Mouse (Mus musculus): Measurements from ENCODE around the gene Cep55.

Cep55 gene

GRCm38 (mm10) chr19:38075051-38075450, 20.2 kb downstream of the Cep55 start:
- Histone ChIP-seq H3K36me3 (ENCODE audit: insufficient read depth, low read length) (peaks cover 57% of the 10 kb centered on the region), H3K4me1 (replicated peaks; ENCODE audit: low read depth, low read length) (peaks cover 60% of the 10 kb centered on the region), H3K4me3 (replicated peaks; ENCODE audit: low read length) (no peak overlapping the region), H3K9me3 (ENCODE audit: low read length) (no peaks in the 10 kb centered on the region), H3K27me3 (ENCODE audit: insufficient read depth, low read length) (no peaks in the 10 kb centered on the region)
- TF ChIP-seq POU5F1 (IDR thresholded peaks at IDR 0.05; ENCODE audit: borderline replicate concordance, low read length) = no peak

DNA sequence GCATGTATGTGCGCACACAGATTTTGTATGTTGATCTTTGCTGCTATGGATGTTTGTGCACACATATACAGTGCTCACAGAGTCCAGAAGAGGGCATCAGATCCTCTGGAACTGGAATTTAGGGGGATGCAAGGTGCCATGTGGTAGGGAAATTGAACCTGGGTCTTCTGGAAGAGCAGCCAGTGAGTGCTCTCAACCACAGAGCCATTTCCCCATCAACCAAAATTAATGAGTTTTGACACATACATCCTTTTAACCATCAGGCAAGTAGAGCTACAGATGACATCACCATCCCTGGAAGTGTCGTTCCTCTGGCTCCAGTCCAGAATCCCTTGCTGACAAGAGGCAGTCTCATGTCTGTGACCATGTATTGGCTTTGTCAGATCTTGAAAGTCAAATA, 21.4 kb downstream of the Cep55 start:
- no peaks in the 10 kb centered on the region for H3K27me3 ChIP-seq (ENCODE audit: insufficient read depth, low read length)
- no peak overlapping the region for H3K4me3 ChIP-seq (replicated peaks; ENCODE audit: low read length)
- H3K9me3 ChIP-seq (ENCODE audit: low read length) = no peaks in the 10 kb centered on the region
- TF ChIP-seq CTCF (conservative IDR thresholded peaks at IDR 0.05; ENCODE audit: low read length) (peak; percentile 28; the same call in 1 of the 2 replicates), POU5F1 (IDR thresholded peaks at IDR 0.05; ENCODE audit: borderline replicate concordance, low read length) (no peak)
- peaks cover 45% of the 10 kb centered on the region for H3K36me3 ChIP-seq (ENCODE audit: insufficient read depth, low read length)
- peaks cover 55% of the 10 kb centered on the region for H3K4me1 ChIP-seq (replicated peaks; ENCODE audit: low read depth, low read length)

GRCm38 (mm10) chr19:38077851-38078540, 23.2 kb downstream of the Cep55 start:
- peaks cover 27% of the 10 kb centered on the region for H3K36me3 ChIP-seq (ENCODE audit: insufficient read depth, low read length)

GRCm38 (mm10) chr19:38081361-38081760, 26.6 kb downstream of the Cep55 start:
- no peaks in the 10 kb centered on the region for H3K36me3 ChIP-seq (ENCODE audit: insufficient read depth, low read length)
- TF ChIP-seq POU5F1 (IDR thresholded peaks at IDR 0.05; ENCODE audit: borderline replicate concordance, low read length) (no peak), NANOG (IDR thresholded peaks at IDR 0.05; ENCODE audit: borderline replicate concordance, low read length) (no peak), CTCF (conservative IDR thresholded peaks at IDR 0.05; ENCODE audit: low read length) (no peak)
- peaks cover 58% of the 10 kb centered on the region for H3K4me1 ChIP-seq (replicated peaks; ENCODE audit: low read depth, low read length)
- H3K4me3 ChIP-seq (replicated peaks; ENCODE audit: low read length) = no peak overlapping the region
- peaks cover 5% of the 10 kb centered on the region; the same call in 1 of the 2 replicates for H3K27me3 ChIP-seq (ENCODE audit: insufficient read depth, low read length)
- H3K9me3 ChIP-seq (ENCODE audit: low read length) = no peaks in the 10 kb centered on the region

More at GRCm38 (mm10) chr19:38077851-38078540, 23.2 kb downstream of the Cep55 start:
- H3K9me3 ChIP-seq (ENCODE audit: low read length) = no peaks in the 10 kb centered on the region
- no peak for TF ChIP-seq CTCF (conservative IDR thresholded peaks at IDR 0.05; ENCODE audit: low read length)
- no peak for TF ChIP-seq POU5F1 (IDR thresholded peaks at IDR 0.05; ENCODE audit: borderline replicate concordance, low read length)
- no peak for TF ChIP-seq NANOG (IDR thresholded peaks at IDR 0.05; ENCODE audit: borderline replicate concordance, low read length)
- H3K27me3 ChIP-seq (ENCODE audit: insufficient read depth, low read length) = no peaks in the 10 kb centered on the region
- H3K4me1 ChIP-seq (replicated peaks; ENCODE audit: low read depth, low read length) = peaks cover 52% of the 10 kb centered on the region
- H3K4me3 ChIP-seq (replicated peaks; ENCODE audit: low read length) = no peak overlapping the region

DNA sequence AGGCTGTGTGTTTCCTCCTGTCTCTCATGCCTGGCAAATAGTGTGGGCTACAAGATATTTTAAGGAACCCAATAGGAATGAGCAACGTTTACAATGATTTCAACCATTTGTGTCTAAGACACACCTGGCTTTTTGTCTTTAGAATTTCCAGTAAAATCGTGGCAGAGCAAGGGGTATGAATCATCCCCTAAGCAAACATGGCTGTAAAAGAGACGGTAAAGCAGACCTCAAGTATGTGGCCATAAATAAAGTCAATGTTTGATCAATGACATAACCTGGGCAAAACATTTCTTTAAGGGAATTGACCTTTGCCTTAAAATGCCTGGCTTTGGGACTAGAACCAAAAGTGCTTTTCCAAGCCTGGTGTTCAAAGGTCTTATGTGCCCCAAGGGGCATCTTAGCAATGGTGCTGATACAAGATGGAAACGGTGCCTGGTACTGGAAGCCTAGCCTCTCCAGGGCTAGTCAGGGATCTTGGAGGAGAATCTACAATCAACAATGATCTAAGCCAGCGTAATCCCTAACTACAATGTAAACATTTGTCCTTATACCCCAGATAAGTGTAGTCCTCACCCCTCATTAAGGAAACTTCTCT, 28.2 kb downstream of the Cep55 start:
- Histone ChIP-seq H3K27me3 (ENCODE audit: insufficient read depth, low read length) (peaks cover 7% of the 10 kb centered on the region; the same call in 1 of the 2 replicates), H3K9me3 (ENCODE audit: low read length) (no peaks in the 10 kb centered on the region), H3K4me3 (replicated peaks; ENCODE audit: low read length) (no peak overlapping the region), H3K36me3 (ENCODE audit: insufficient read depth, low read length) (no peaks in the 10 kb centered on the region), H3K4me1 (replicated peaks; ENCODE audit: low read depth, low read length) (peaks cover 67% of the 10 kb centered on the region)
- TF ChIP-seq POU5F1 (IDR thresholded peaks at IDR 0.05; ENCODE audit: borderline replicate concordance, low read length) = no peak
- TF ChIP-seq NANOG (IDR thresholded peaks at IDR 0.05; ENCODE audit: borderline replicate concordance, low read length) = no peak
- TF ChIP-seq CTCF (conservative IDR thresholded peaks at IDR 0.05; ENCODE audit: low read length) = no peak

DNA sequence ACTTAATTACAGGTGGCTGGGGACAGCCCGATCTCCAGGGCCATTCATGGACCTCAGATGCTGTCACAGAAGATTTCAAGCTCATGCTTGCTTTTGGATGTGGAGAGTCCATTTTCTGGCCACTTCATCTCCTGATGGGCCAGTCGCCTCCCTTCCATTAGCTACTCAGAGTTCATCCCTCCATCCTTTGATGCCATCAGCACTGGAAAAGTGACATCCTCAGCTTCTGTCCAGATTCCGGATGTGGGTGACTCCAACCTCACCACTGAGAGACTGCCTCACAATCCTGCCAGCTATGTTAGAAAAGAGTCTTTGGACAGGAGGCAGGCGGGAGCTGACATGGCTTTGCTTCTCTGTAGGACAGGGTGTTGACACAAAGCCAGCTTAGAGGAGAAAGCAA, 31.0 kb downstream of the Cep55 start:
- Histone ChIP-seq H3K9me3 (ENCODE audit: low read length) (no peaks in the 10 kb centered on the region), H3K36me3 (ENCODE audit: insufficient read depth, low read length) (no peaks in the 10 kb centered on the region), H3K27me3 (ENCODE audit: insufficient read depth, low read length) (peaks cover 7% of the 10 kb centered on the region; the same call in 1 of the 2 replicates), H3K4me3 (replicated peaks; ENCODE audit: low read length) (no peak overlapping the region; the same call in 1 of the 2 replicates), H3K4me1 (replicated peaks; ENCODE audit: low read depth, low read length) (peaks cover 63% of the 10 kb centered on the region)
- TF ChIP-seq POU5F1 (IDR thresholded peaks at IDR 0.05; ENCODE audit: borderline replicate concordance, low read length) (no peak), NANOG (IDR thresholded peaks at IDR 0.05; ENCODE audit: borderline replicate concordance, low read length) (no peak), CTCF (conservative IDR thresholded peaks at IDR 0.05; ENCODE audit: low read length) (no peak)

DNA sequence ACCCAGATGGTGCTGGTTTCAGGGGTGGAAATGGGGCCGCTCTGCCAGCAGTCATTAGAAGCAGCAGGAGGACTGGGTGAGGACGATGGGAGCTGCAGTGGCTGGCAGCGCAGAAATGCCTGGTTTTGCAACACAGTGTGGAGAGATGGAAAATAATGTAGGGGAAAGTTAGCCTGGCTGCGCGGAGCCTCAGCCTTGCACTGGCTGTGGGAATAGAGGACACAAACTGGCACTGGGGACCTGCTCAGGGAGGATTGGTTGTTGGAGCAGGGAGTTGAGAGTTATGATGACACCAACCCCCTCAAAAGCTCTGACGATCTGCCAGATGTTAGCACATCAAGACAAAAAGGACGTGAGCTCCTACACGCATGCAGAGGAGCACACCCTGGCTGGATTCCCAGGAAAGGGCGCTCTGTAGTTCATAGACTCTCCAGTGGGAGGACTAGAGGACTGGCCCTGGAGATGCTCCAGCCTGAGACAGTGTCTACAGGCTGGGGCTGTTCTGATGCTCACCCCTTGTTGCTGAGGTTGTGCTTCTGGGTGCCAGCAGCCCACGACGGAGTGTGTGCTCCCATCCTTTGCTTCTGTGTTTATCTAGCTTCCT, 32.2 kb downstream of the Cep55 start:
- no peaks in the 10 kb centered on the region for H3K9me3 ChIP-seq (ENCODE audit: low read length)
- peaks cover 60% of the 10 kb centered on the region for H3K4me1 ChIP-seq (replicated peaks; ENCODE audit: low read depth, low read length)
- H3K36me3 ChIP-seq (ENCODE audit: insufficient read depth, low read length) = no peaks in the 10 kb centered on the region
- H3K4me3 ChIP-seq (replicated peaks; ENCODE audit: low read length) = no peak overlapping the region
- peak; percentile 59 for TF ChIP-seq CTCF (conservative IDR thresholded peaks at IDR 0.05; ENCODE audit: low read length)
- TF ChIP-seq POU5F1 (IDR thresholded peaks at IDR 0.05; ENCODE audit: borderline replicate concordance, low read length) = no peak
- peaks cover 7% of the 10 kb centered on the region; the same call in 1 of the 2 replicates for H3K27me3 ChIP-seq (ENCODE audit: insufficient read depth, low read length)

GRCm38 (mm10) chr19:38089358-38089757, 34.5 kb downstream of the Cep55 start:
- Histone ChIP-seq H3K36me3 (ENCODE audit: insufficient read depth, low read length) (no peaks in the 10 kb centered on the region), H3K9me3 (ENCODE audit: low read length) (peaks cover 11% of the 10 kb centered on the region), H3K4me3 (replicated peaks; ENCODE audit: low read length) (no peak overlapping the region), H3K27me3 (ENCODE audit: insufficient read depth, low read length) (peaks cover 14% of the 10 kb centered on the region; the same call in 1 of the 2 replicates), H3K4me1 (replicated peaks; ENCODE audit: low read depth, low read length) (peaks cover 42% of the 10 kb centered on the region)
- TF ChIP-seq CTCF (conservative IDR thresholded peaks at IDR 0.05; ENCODE audit: low read length) (no peak), POU5F1 (IDR thresholded peaks at IDR 0.05; ENCODE audit: borderline replicate concordance, low read length) (no peak), NANOG (IDR thresholded peaks at IDR 0.05; ENCODE audit: borderline replicate concordance, low read length) (no peak)
